Mouse (Mus musculus) left cerebral cortex, adult 2 months (tissue): ENCODE measurements around the gene Tmem100. TPM values are rescaled to one million over a fixed set of nuclear protein-coding genes. Genes with fewer than 3 reads are reported as not detected.

Source experiments
- DNase-seq, 2 experiments: peaks; one replicate each; pipeline ENCODE4 v3.0.0; 2021 to 2022; ENCODE audit warnings: low spot score in 2 of 2, mixed read lengths in 1 of 2; ENCODE audit errors: extremely low spot score in 1 of 2
- H3K27ac ChIP-seq: fragments of 200-600 bp; 2 replicates; pipeline ENCODE4 v1.8.1; 2022
- H3K4me3 ChIP-seq: fragments of 200-600 bp; 2 replicates; pipeline ENCODE4 v1.8.1; 2022
- CTCF ChIP-seq: fragments of 200-600 bp; IDR thresholded peaks from 2 replicates; pipeline ENCODE4 v1.8.1; 2022; ENCODE audit warnings: antibody characterized with exemption, mild to moderate bottlenecking, moderate library complexity
- intact Hi-C: fragments of 180-260 bp; cut with DNase I; formaldehyde crosslinking; loops from one replicate; pipeline ENCODE4 v1.15.1; 2025
- total RNA-seq, 2 experiments: library from RNA; stranded (reverse); gene quantifications; 2 replicates each; pipeline ENCODE4 v1.2.3; 2021

The Tmem100 gene
- total RNA-seq, 2 experiments from 2014 or later: 15.9 TPM

- intact Hi-C loops: no loop called here
- DNase-seq: no peak
- no peak overlapping the region for H3K4me3 ChIP-seq
Measured at GRCm38 (mm10) chr11:90025891-90026801, 4.0 kb upstream of the Tmem100 start.

GRCm38 (mm10) chr11:90026802-90027174 is 3.4 kb upstream of the Tmem100 start:
- TF ChIP-seq CTCF: no peak
- no peak for DNase-seq
- intact Hi-C loops: no loop called here
- no peak overlapping the region for H3K4me3 ChIP-seq
- no peak overlapping the region for H3K27ac ChIP-seq

More at GRCm38 (mm10) chr11:90025891-90026801, 4.0 kb upstream of the Tmem100 start:
- TF ChIP-seq CTCF: no peak
- no peak overlapping the region for H3K27ac ChIP-seq

DNA sequence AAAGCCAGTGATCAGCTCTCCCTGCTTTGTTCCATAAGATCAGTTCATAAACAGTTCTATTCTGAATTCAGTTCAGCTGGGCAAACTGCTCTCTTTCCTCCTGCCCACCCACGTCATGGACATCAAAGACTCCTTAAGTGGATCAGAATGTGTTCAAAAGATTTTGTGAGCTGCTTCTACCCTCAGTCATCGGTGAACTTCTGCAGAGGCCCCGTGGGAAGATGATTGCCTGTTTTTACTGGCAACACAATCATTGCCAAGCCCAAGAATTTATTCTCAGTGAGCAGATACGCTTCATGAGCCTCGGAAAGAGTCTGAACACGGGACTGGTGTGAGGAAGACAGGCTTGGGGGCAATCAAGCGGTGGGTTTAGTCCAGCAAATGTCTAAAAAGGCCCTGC is 2.9 kb upstream of the Tmem100 start:
- Histone ChIP-seq H3K4me3 (no peak overlapping the region), H3K27ac (no peak overlapping the region)
- DNase-seq: no peak
- intact Hi-C loops: no loop called here
- TF ChIP-seq CTCF: no peak

DNA sequence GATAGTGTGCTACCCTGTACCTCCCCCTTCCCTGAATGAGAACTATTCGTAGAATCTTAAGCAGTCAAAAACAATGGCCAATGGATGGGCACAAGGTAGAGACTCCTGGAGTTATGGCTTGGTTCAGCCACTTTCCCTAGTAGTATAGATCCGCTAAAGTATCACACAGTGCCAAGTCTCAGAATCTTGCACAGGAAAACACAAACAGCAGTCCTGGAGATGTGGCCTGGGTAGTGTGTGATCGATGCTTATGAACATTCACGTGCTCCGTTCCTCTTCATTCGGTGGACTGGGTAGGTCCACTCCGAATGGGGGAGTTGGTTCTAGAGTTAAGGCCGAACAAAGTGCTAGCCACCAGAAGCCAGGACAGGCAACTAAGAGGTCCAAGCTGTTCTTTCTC is 1.4 kb upstream of the Tmem100 start:
- intact Hi-C loops: no loop called here
- no peak for TF ChIP-seq CTCF
- no peak overlapping the region for H3K4me3 ChIP-seq
- no peak overlapping the region for H3K27ac ChIP-seq
- DNase-seq: no peak

- TF ChIP-seq CTCF: no peak
- peak in 1 of 2 experiments; percentile 17 for DNase-seq
- peak overlapping the region; percentile 16 for H3K4me3 ChIP-seq
- intact Hi-C loops: no loop called here
- no peak overlapping the region for H3K27ac ChIP-seq
Measured at GRCm38 (mm10) chr11:90029354-90029753, 794 bp upstream of the Tmem100 start.

GRCm38 (mm10) chr11:90030557-90030956 is 409 bp downstream of the Tmem100 start:
- Histone ChIP-seq H3K4me3 (peak overlapping the region; percentile 43), H3K27ac (peak overlapping the region; percentile 32; the same call in 1 of the 2 replicates)
- intact Hi-C loops: no loop called here
- peak in 1 of 2 experiments; percentile 24 for DNase-seq
- TF ChIP-seq CTCF: no peak

- Histone ChIP-seq H3K4me3 (peak overlapping the region; percentile 43), H3K27ac (peak overlapping the region; percentile 32; the same call in 1 of the 2 replicates)
- no peak for DNase-seq
- intact Hi-C loops: no loop called here
- TF ChIP-seq CTCF: no peak
Measured at GRCm38 (mm10) chr11:90031076-90031475, 928 bp downstream of the Tmem100 start.

GRCm38 (mm10) chr11:90032807-90033206 is 2.7 kb downstream of the Tmem100 start:
- intact Hi-C loops: no loop called here
- no peak overlapping the region for H3K27ac ChIP-seq
- TF ChIP-seq CTCF: no peak
- peak overlapping the region; percentile 43; the same call in 1 of the 2 replicates for H3K4me3 ChIP-seq
- DNase-seq: no peak

- no peak for TF ChIP-seq CTCF
- Histone ChIP-seq H3K4me3 (peak overlapping the region; percentile 3; the same call in 1 of the 2 replicates), H3K27ac (no peak overlapping the region)
- no peak for DNase-seq
- intact Hi-C loops: no loop called here
Measured at GRCm38 (mm10) chr11:90033442-90033841, 3.3 kb downstream of the Tmem100 start.

GRCm38 (mm10) chr11:90034646-90035045 is 4.5 kb downstream of the Tmem100 start:
- intact Hi-C loops: no loop called here
- no peak overlapping the region for H3K27ac ChIP-seq
- DNase-seq: no peak
- H3K4me3 ChIP-seq: no peak overlapping the region
- no peak for TF ChIP-seq CTCF

GRCm38 (mm10) chr11:90035532-90035931 is 5.4 kb downstream of the Tmem100 start:
- H3K27ac ChIP-seq: no peak overlapping the region
- DNase-seq: no peak
- intact Hi-C loops: no loop called here
- H3K4me3 ChIP-seq: no peak overlapping the region
- TF ChIP-seq CTCF: no peak

DNA sequence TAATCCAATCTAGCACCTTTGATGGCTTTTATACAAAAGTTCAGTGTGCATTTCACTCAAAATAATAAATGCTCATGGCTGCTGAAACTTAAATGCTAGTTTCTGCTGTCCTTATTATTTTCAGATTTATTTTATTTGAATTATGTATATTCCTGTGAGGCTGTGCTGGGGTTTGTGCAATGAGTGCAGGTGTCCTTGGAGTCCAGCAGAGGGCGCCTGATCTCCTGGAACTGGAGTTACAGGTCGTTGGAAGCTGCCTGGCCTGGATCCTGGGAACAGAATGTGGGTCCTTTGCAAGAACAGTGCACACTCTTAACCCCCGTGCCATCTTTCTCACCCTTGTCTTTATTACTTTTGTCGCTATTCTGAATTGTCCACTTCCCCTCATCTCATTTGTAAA is 6.3 kb downstream of the Tmem100 start:
- no peak for DNase-seq
- Histone ChIP-seq H3K27ac (no peak overlapping the region), H3K4me3 (no peak overlapping the region)
- intact Hi-C loops: no loop called here
- TF ChIP-seq CTCF: peak; percentile 30

GRCm38 (mm10) chr11:90038022-90038421 is 7.9 kb downstream of the Tmem100 start:
- H3K4me3 ChIP-seq: no peak overlapping the region
- H3K27ac ChIP-seq: no peak overlapping the region
- DNase-seq: peak; percentile 21 to 46
- TF ChIP-seq CTCF: peak; percentile 70
- intact Hi-C loops: loop anchor here (1.0 kb wide), 1 partner anchor 131 kb away; no protein-coding TSS in a partner anchor
